Mouse (Mus musculus) intestine, embryonic 14.5 days (tissue): ENCODE results near the gene Ttf2. TPM values are rescaled to one million over a fixed set of nuclear protein-coding genes. Genes with fewer than 3 reads are reported as not detected.

ENCODE experiments used
- ATAC-seq: fragments of 200-750 bp; cut with Nextera tagmentation; replicated peaks from 2 replicates; pipeline ENCODE4 v1.8.0; 2017; ENCODE audit warnings: low read depth, moderate number of reproducible peaks, moderate TSS enrichment, moderate library complexity; ENCODE audit not compliant: low FRiP score, low TSS enrichment
- DNase-seq: peaks from one replicate; pipeline ENCODE4 v3.0.0-alpha.2; 2018; ENCODE audit warnings: low spot score
- H3K27ac ChIP-seq: fragments of 300-500 bp; sonication (generic); 2 replicates; pipeline ENCODE4 v1.5.1; 2014; ENCODE audit warnings: low read depth, mild to moderate bottlenecking, control low read depth
- H3K27me3 ChIP-seq: fragments of 300-500 bp; sonication (generic); replicated peaks from 2 replicates; pipeline ENCODE4 v1.6.1; 2014; ENCODE audit warnings: low read length, control low read depth; ENCODE audit not compliant: control insufficient read depth, insufficient read depth
- H3K36me3 ChIP-seq: fragments of 300-500 bp; sonication (generic); 2 replicates; pipeline ENCODE4 v1.6.1; 2014; ENCODE audit warnings: low read length, control low read depth; ENCODE audit not compliant: control insufficient read depth, insufficient read depth
- H3K4me1 ChIP-seq: fragments of 300-500 bp; sonication (generic); replicated peaks from 2 replicates; pipeline ENCODE4 v1.6.1; 2014; ENCODE audit warnings: low read length, control low read depth, mixed read lengths; ENCODE audit not compliant: control insufficient read depth, insufficient read depth
- H3K4me2 ChIP-seq: fragments of 300-500 bp; sonication (generic); 2 replicates; pipeline ENCODE4 v1.6.1; 2014; ENCODE audit warnings: low read length
- H3K4me3 ChIP-seq: fragments of 300-500 bp; sonication (generic); 2 replicates; pipeline ENCODE4 v1.5.1; 2014; ENCODE audit warnings: low read depth, low read length, control low read depth, mixed read lengths
- H3K9ac ChIP-seq: fragments of 300-500 bp; sonication (generic); 2 replicates; pipeline ENCODE4 v1.6.1; 2014; ENCODE audit warnings: mild to moderate bottlenecking, low read length
- H3K9me3 ChIP-seq: fragments of 300-500 bp; sonication (generic); 2 replicates; pipeline ENCODE4 v1.6.1; 2016; ENCODE audit warnings: low read length, control low read depth; ENCODE audit not compliant: control insufficient read depth
- WGBS: fragments of 180-500 bp; shearing (Covaris S2); extraction: QIAGEN DNeasy Blood & Tissue Kit; methylation state at CpG from one replicate; pipeline ENCODE4 v1.1.7; 2014; 5-methylcytosine and 5-hydroxymethylcytosine counted together
- polyA plus RNA-seq: library from polyadenylated mRNA; unstranded; fragments of >200 nt; fragmentation: Nextera tagmentation; extraction: Ambion mirVana; gene quantifications from 2 replicates; pipeline ENCODE4 v1.2.1, GENCODE M21; 2014

Ttf2 gene
- polyA plus RNA-seq: 16.2 and 21.5 TPM in 2 replicates

DNA sequence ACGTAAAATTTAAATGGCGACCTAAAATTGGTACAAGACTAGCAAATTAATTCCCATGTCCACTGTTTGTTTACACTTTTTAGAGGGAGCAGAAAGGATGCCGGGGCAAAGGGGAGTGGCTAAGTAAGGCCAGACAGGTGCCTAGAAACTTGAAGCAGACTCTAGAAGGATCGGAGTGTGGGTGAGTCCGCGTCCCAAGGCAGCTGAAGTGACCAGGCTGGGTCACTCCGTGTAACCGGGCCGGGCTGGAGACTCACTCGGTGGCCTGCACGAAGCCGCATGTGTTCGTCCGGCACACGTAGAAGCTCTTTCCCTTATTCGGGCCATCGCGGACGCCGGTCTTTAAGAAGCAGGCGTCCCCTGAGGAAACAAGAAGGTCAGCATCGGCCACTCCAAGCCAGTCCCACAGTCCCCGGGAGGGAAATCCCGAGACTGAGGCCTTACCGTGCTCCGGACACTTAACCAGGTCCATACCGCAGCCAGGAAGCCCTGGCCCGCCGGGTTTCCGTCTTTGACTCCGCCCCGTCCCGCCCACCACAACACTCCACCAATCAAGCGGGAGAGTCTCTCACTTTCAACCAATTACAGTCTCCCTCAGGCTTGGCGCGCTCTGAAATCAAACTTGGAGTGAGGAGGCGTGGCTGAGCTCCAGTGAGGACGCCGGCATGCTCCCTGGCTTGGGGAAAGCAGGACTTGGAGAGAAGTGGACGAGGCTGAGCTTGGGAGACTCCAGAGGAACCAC, at the start of gene Ttf2:
Gene Ttf2, minus strand, starts transcription at position 488 of the 742 bp plus-strand sequence.
- peaks cover 10% of the 10 kb centered on the region; the same call in 1 of the 2 replicates for H3K4me1 ChIP-seq
- ATAC-seq: peak; percentile 98
- H3K27me3 ChIP-seq: no peaks in the 10 kb centered on the region
- H3K36me3 ChIP-seq: 0 out of 2 replicates have a peak, but pooled peaks cover 12% of the 10 kb centered on the region
- peak within 1 kb of the TSS; percentile 79 for H3K4me3 ChIP-seq
- H3K9ac ChIP-seq: peak within 1 kb of the TSS; percentile 64
- no peaks in the 10 kb centered on the region for H3K9me3 ChIP-seq
- under 1% methylated on average over 40 of the region's 40 CpGs for WGBS
- H3K27ac ChIP-seq: no peak within 1 kb of the TSS
- peak; percentile 97 for DNase-seq
- peak within 1 kb of the TSS; percentile 85 for H3K4me2 ChIP-seq

DNA sequence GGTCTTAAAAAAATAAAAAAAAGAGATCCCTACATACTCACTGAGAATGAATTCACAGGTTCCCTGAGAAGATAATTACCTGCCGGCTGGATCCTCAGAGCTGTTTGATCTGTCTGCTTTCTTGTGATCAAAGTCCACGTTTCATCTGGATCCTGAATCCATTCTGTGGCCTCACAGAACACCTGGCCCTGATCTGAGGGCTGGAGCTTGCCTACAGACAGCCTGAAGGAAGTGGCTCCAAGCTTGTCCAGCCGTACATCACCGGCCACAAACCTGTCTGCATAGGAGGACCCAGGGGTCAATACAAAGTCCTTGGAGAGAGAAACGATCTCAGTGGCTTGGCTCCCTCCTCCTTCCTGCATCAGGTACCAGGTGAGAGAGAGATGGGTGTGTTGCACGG, 49.0 kb upstream of the Ttf2 start:
- Histone ChIP-seq H3K4me1 (no peaks in the 10 kb centered on the region; the same call in 1 of the 2 replicates), H3K36me3 (no peaks in the 10 kb centered on the region), H3K27me3 (no peaks in the 10 kb centered on the region), H3K9me3 (no peaks in the 10 kb centered on the region), H3K27ac (no peak overlapping the region), H3K4me3 (no peak overlapping the region), H3K9ac (no peak overlapping the region), H3K4me2 (no peak overlapping the region)
- DNase-seq (no peak), ATAC-seq (no peak)
- WGBS: 74% methylated on average over 6 of the region's 6 CpGs

DNA sequence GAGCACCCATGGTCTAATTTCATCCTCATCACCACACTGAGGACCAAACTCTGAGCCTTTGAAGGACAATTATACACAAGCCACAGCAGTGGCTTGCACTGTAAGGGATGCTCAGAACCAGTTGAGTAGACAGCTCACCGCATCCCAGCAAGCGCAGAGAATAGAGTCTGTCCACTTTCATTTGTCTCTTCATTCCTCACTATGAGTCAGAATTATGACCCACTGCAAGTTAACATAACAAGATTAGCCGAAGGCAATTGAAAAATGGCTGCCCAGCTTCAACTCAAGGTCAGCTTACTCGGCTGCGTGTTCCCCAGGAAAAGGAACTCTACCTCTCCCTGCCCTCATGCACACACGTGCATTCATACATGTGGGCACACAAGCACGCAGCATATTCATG, 46.6 kb upstream of the Ttf2 start:
- Histone ChIP-seq H3K4me3 (no peak overlapping the region), H3K27ac (no peak overlapping the region), H3K4me2 (no peak overlapping the region), H3K27me3 (no peaks in the 10 kb centered on the region), H3K4me1 (peaks cover 5% of the 10 kb centered on the region), H3K9me3 (no peaks in the 10 kb centered on the region), H3K36me3 (no peaks in the 10 kb centered on the region), H3K9ac (no peak overlapping the region)
- DNase-seq (no peak), ATAC-seq (no peak)
- WGBS: 64% methylated on average over 7 of the region's 7 CpGs

DNA sequence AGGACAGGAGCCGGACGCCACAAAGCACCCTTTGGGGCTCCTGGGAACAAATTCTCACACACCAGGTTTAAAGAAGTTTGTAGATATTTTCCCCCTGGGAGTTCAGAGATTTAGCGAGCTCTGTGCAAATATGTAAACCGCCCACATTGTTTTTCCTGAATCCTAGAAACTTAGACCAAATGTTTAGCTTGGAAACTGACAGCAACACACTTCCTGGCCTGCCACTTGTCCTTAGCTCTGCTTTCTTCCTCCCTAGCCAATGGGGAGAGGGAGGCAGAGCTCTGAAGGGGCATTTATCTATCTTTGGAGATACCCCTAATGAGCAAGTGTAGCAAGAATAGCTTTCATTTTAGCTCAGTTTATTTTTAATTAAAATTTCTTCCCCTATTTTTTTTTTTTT, 45.8 kb upstream of the Ttf2 start:
- H3K9ac ChIP-seq: no peak overlapping the region
- H3K4me3 ChIP-seq: no peak overlapping the region
- H3K9me3 ChIP-seq: no peaks in the 10 kb centered on the region
- DNase-seq: no peak
- peaks cover 5% of the 10 kb centered on the region for H3K4me1 ChIP-seq
- WGBS: 32% methylated on average over 4 of the region's 4 CpGs
- ATAC-seq: no peak
- H3K36me3 ChIP-seq: no peaks in the 10 kb centered on the region
- H3K4me2 ChIP-seq: no peak overlapping the region
- no peaks in the 10 kb centered on the region for H3K27me3 ChIP-seq
- H3K27ac ChIP-seq: no peak overlapping the region

DNA sequence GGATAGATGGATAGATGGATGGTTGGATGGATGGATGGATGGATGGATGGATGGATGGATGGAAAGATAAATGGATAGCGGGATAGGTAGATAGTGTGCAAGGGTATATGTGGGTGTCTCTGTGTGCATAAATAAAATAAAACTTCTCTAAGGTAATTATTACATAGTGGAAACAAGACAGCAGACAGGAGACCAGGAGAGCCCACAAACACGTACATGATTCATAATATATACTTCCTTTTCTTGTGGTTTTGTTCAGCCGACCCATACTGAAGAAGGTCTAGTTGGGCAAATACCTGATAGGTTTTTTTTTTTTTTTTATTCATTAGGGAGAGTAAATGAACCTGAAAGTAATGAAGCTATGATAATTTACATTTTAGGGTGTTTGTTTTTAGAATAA, 44.1 kb upstream of the Ttf2 start:
- Histone ChIP-seq H3K9ac (no peak overlapping the region), H3K27ac (no peak overlapping the region), H3K9me3 (no peaks in the 10 kb centered on the region), H3K27me3 (no peaks in the 10 kb centered on the region), H3K4me3 (no peak overlapping the region), H3K36me3 (no peaks in the 10 kb centered on the region), H3K4me2 (no peak overlapping the region), H3K4me1 (peaks cover 5% of the 10 kb centered on the region)
- 88% methylated on average over 3 of the region's 3 CpGs for WGBS
- ATAC-seq: no peak
- DNase-seq: no peak

DNA sequence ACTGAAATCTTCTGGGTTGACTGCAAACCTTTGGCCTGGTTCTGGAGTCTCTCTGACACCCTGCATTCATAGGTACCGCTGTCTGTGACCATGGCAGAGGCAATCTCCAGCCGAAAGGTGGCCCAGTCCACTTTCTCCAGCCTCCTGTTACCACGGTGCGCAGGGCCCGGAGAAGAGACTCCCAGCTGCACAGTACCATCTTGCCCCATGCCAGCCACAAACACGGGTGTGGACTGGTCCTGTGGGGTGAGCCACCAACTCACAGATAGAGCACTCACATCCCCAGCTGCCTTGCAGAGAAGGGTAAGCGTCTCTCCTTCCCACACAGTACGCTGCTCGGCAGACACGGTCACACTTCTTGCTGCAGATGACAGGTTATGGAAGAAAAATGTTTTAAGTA, 43.5 kb upstream of the Ttf2 start:
- Histone ChIP-seq H3K27me3 (no peaks in the 10 kb centered on the region), H3K4me2 (no peak overlapping the region), H3K36me3 (no peaks in the 10 kb centered on the region), H3K4me1 (peaks cover 5% of the 10 kb centered on the region), H3K9ac (no peak overlapping the region), H3K27ac (no peak overlapping the region), H3K4me3 (no peak overlapping the region), H3K9me3 (no peaks in the 10 kb centered on the region)
- DNase-seq: no peak
- 92% methylated on average over 10 of the region's 10 CpGs for WGBS
- ATAC-seq: no peak

DNA sequence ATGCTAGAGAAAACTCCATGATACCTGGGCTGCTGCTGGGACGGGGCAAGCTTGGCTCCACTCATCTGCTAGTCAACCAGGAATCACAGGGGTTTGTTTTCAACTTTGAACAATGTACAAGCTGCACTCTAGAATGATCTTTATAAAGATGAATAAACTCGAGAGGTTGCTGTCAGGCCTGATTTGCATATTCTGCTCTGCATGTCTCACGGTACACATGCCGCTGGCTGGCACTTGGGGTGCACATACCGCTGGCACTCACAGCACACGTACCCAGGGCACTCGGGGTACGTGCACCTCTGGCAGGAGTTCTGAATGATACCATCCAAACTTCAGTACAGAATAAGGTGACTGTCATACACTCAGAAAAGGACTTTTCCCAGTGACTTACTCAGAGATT, 43.1 kb upstream of the Ttf2 start:
- H3K36me3 ChIP-seq: no peaks in the 10 kb centered on the region
- H3K9me3 ChIP-seq: no peaks in the 10 kb centered on the region
- H3K27ac ChIP-seq: no peak overlapping the region
- no peaks in the 10 kb centered on the region for H3K27me3 ChIP-seq
- H3K4me2 ChIP-seq: no peak overlapping the region
- DNase-seq (no peak), ATAC-seq (no peak)
- 88% methylated on average over 8 of the region's 8 CpGs for WGBS
- H3K4me1 ChIP-seq: peaks cover 5% of the 10 kb centered on the region
- H3K9ac ChIP-seq: no peak overlapping the region
- no peak overlapping the region for H3K4me3 ChIP-seq

DNA sequence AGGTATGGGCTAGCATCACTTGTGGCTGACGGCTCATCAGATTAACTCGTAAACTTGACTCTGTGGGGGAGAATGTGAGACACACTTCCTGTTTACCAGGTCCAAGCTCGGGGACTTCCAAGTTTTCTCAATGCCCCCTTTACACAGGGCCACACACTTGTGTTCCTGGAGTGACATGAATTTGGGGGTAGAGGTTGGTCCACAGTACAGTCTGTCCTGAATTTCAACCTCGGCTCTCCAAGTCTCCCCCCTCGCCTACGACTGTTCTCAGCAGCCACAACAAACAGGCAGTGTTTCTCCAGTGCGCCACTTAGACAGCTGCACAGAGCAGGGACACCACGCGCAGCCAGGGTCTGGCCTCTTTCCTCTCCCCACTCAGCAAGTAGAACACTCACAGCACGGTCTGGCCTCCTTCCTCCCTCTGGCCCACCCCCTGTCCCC, 42.7 kb upstream of the Ttf2 start:
- Histone ChIP-seq H3K4me1 (peaks cover 5% of the 10 kb centered on the region), H3K4me2 (no peak overlapping the region), H3K4me3 (no peak overlapping the region), H3K27ac (no peak overlapping the region), H3K9ac (no peak overlapping the region), H3K27me3 (no peaks in the 10 kb centered on the region), H3K36me3 (no peaks in the 10 kb centered on the region), H3K9me3 (no peaks in the 10 kb centered on the region)
- DNase-seq (no peak), ATAC-seq (no peak; the same call in 1 of the 2 replicates)
- WGBS: 49% methylated on average over 10 of the region's 10 CpGs

DNA sequence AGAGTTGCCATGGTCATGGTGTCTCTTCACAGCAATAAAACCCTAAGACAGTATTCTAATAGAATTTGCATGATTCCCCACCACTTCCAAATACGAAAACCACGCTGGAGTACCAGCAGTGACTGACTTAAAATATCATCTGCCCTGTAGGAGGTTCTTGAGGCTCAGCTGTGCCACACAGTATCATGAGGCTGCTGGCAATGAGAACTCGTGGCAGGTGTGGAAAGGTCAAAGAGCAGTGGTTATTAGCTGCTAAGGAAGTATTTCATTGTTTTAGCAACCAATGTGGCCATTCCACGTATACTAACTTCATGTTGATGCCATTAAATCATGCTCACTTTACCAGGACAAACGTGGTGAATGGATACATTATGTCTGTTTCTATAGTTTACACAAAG, 41.7 kb upstream of the Ttf2 start:
- Histone ChIP-seq H3K4me1 (peaks cover 5% of the 10 kb centered on the region), H3K36me3 (no peaks in the 10 kb centered on the region), H3K9ac (no peak overlapping the region), H3K27me3 (no peaks in the 10 kb centered on the region), H3K27ac (no peak overlapping the region), H3K4me3 (no peak overlapping the region), H3K4me2 (no peak overlapping the region), H3K9me3 (no peaks in the 10 kb centered on the region)
- ATAC-seq (no peak), DNase-seq (no peak)
- 59% methylated on average over 5 of the region's 5 CpGs for WGBS
